Mouse (Mus musculus) testis, adult 2 months (tissue): ENCODE data around the gene Sdad1.

ENCODE experiments used
- CTCF ChIP-seq: fragments of 200-500 bp; IDR thresholded peaks from 2 replicates; pipeline ENCODE4 v1.5.1; 2012; ENCODE audit warnings: low read depth, mild to moderate bottlenecking, inconsistent platforms, low read length, moderate library complexity; ENCODE audit not compliant: control insufficient read depth, insufficient read depth, insufficient replicate concordance
- POLR2A ChIP-seq: fragments of 200-500 bp; IDR thresholded peaks from 2 replicates; pipeline ENCODE4 v1.6.1; 2012; ENCODE audit warnings: low read depth, mild to moderate bottlenecking, inconsistent platforms, low read length, moderate library complexity; ENCODE audit not compliant: control insufficient read depth

DNA sequence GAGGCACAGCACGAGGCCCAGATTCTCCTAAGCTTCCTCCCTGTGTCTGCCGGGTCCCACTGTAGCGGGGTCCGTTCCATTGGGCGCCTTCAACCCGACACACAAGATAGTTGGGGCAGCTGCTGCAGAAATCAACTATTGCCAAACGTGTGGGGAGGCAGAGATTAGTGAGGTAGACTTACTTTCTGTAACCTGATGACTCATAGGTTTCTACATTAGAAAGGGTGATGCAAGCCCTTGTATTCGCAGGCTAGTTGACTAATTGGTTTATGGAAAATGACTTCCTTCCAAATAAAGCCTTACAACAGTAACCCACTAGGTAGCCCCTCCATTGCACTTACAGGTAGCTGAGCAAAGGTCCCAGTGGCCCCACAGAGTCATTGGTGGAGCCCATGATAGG lies 47.6 kb downstream of the Sdad1 start:
- TF ChIP-seq CTCF: no peak
- no peak for TF ChIP-seq POLR2A
